Mouse (Mus musculus): ENCODE data around the gene Ppp1r36. TPM values are rescaled to one million over a fixed set of nuclear protein-coding genes. Genes with fewer than 3 reads are reported as not detected.

Ppp1r36 gene
- polyA plus RNA-seq, 1 experiment from 2014 or later: 0.51 TPM

GRCm38 (mm10) chr12:76385342-76385741 is 32.0 kb upstream of the Ppp1r36 start:
- Histone ChIP-seq H3K9ac (ENCODE audit: low read depth, low read length) (no peak overlapping the region), H3K4me2 (no peak overlapping the region), H3K27ac (ENCODE audit: low read depth, low read length) (no peak overlapping the region), H3K36me3 (ENCODE audit: control insufficient read depth, insufficient read depth, low read length) (peaks cover 15% of the 10 kb centered on the region; the same call in 1 of the 2 replicates), H3K9me3 (ENCODE audit: control insufficient read depth, low read length) (no peaks in the 10 kb centered on the region), H3K4me3 (ENCODE audit: low read depth, low read length) (no peak overlapping the region), H3K4me1 (replicated peaks; ENCODE audit: control insufficient read depth, insufficient read depth, low read length) (peaks cover 4% of the 10 kb centered on the region), H3K27me3 (replicated peaks; ENCODE audit: control insufficient read depth, insufficient read depth, low read length) (no peaks in the 10 kb centered on the region)
- peak; percentile 26 for DNase-seq (ENCODE audit: low spot score)
- no peak for ATAC-seq (replicated peaks; ENCODE audit: low FRiP score)
- 91% methylated on average over 8 of the region's 8 CpGs for WGBS

GRCm38 (mm10) chr12:76388794-76389193 is 28.5 kb upstream of the Ppp1r36 start:
- Histone ChIP-seq H3K36me3 (ENCODE audit: control insufficient read depth, insufficient read depth, low read length) (peaks cover 15% of the 10 kb centered on the region; the same call in 1 of the 2 replicates), H3K27ac (ENCODE audit: low read depth, low read length) (no peak overlapping the region), H3K9me3 (ENCODE audit: control insufficient read depth, low read length) (no peaks in the 10 kb centered on the region), H3K9ac (ENCODE audit: low read depth, low read length) (no peak overlapping the region), H3K4me1 (replicated peaks; ENCODE audit: control insufficient read depth, insufficient read depth, low read length) (peaks cover 15% of the 10 kb centered on the region), H3K4me3 (ENCODE audit: low read depth, low read length) (no peak overlapping the region), H3K27me3 (replicated peaks; ENCODE audit: control insufficient read depth, insufficient read depth, low read length) (no peaks in the 10 kb centered on the region), H3K4me2 (no peak overlapping the region)
- DNase-seq (ENCODE audit: low spot score) (peak; percentile 25), ATAC-seq (replicated peaks; ENCODE audit: low FRiP score) (no peak)
- 80% methylated on average over 11 of the region's 11 CpGs for WGBS

GRCm38 (mm10) chr12:76391595-76392271 is 25.6 kb upstream of the Ppp1r36 start:
- DNase-seq (ENCODE audit: low spot score) (peak; percentile 25), ATAC-seq (replicated peaks; ENCODE audit: low FRiP score) (peak; percentile 95)
- peak overlapping the region; percentile 5; the same call in 1 of the 2 replicates for H3K4me2 ChIP-seq
- H3K9me3 ChIP-seq (ENCODE audit: control insufficient read depth, low read length): no peaks in the 10 kb centered on the region
- H3K4me3 ChIP-seq (ENCODE audit: low read depth, low read length): no peak overlapping the region
- peaks cover 6% of the 10 kb centered on the region; the same call in 1 of the 2 replicates for H3K36me3 ChIP-seq (ENCODE audit: control insufficient read depth, insufficient read depth, low read length)
- no peak overlapping the region for H3K9ac ChIP-seq (ENCODE audit: low read depth, low read length)
- WGBS: 54% methylated on average over 3 of the region's 3 CpGs
- no peaks in the 10 kb centered on the region for H3K27me3 ChIP-seq (replicated peaks; ENCODE audit: control insufficient read depth, insufficient read depth, low read length)
- peaks cover 15% of the 10 kb centered on the region for H3K4me1 ChIP-seq (replicated peaks; ENCODE audit: control insufficient read depth, insufficient read depth, low read length)
- H3K27ac ChIP-seq (ENCODE audit: low read depth, low read length): no peak overlapping the region

GRCm38 (mm10) chr12:76392979-76393378 is 24.4 kb upstream of the Ppp1r36 start:
- Histone ChIP-seq H3K9ac (ENCODE audit: low read depth, low read length) (no peak overlapping the region), H3K36me3 (ENCODE audit: control insufficient read depth, insufficient read depth, low read length) (peaks cover 6% of the 10 kb centered on the region; the same call in 1 of the 2 replicates), H3K4me2 (no peak overlapping the region), H3K4me1 (replicated peaks; ENCODE audit: control insufficient read depth, insufficient read depth, low read length) (peaks cover 15% of the 10 kb centered on the region), H3K4me3 (ENCODE audit: low read depth, low read length) (no peak overlapping the region), H3K27me3 (replicated peaks; ENCODE audit: control insufficient read depth, insufficient read depth, low read length) (no peaks in the 10 kb centered on the region), H3K9me3 (ENCODE audit: control insufficient read depth, low read length) (no peaks in the 10 kb centered on the region), H3K27ac (ENCODE audit: low read depth, low read length) (no peak overlapping the region)
- ATAC-seq (replicated peaks; ENCODE audit: low FRiP score) (no peak), DNase-seq (ENCODE audit: low spot score) (peak; percentile 10)
- WGBS: 78% methylated on average over 5 of the region's 5 CpGs

GRCm38 (mm10) chr12:76397281-76397680 is 20.1 kb upstream of the Ppp1r36 start:
- Histone ChIP-seq H3K9me3 (ENCODE audit: control insufficient read depth, low read length) (no peaks in the 10 kb centered on the region), H3K4me2 (no peak overlapping the region), H3K9ac (ENCODE audit: low read depth, low read length) (no peak overlapping the region), H3K4me1 (replicated peaks; ENCODE audit: control insufficient read depth, insufficient read depth, low read length) (no peaks in the 10 kb centered on the region), H3K36me3 (ENCODE audit: control insufficient read depth, insufficient read depth, low read length) (no peaks in the 10 kb centered on the region), H3K4me3 (ENCODE audit: low read depth, low read length) (no peak overlapping the region), H3K27ac (ENCODE audit: low read depth, low read length) (no peak overlapping the region), H3K27me3 (replicated peaks; ENCODE audit: control insufficient read depth, insufficient read depth, low read length) (no peaks in the 10 kb centered on the region)
- WGBS: 86% methylated on average over 5 of the region's 5 CpGs
- ATAC-seq (replicated peaks; ENCODE audit: low FRiP score) (no peak), DNase-seq (ENCODE audit: low spot score) (no peak)

- ATAC-seq (replicated peaks; ENCODE audit: low FRiP score) (no peak), DNase-seq (ENCODE audit: low spot score) (no peak)
- Histone ChIP-seq H3K27ac (ENCODE audit: low read depth, low read length) (no peak overlapping the region), H3K9ac (ENCODE audit: low read depth, low read length) (no peak overlapping the region), H3K4me1 (replicated peaks; ENCODE audit: control insufficient read depth, insufficient read depth, low read length) (peaks cover 15% of the 10 kb centered on the region), H3K4me2 (no peak overlapping the region), H3K9me3 (ENCODE audit: control insufficient read depth, low read length) (no peaks in the 10 kb centered on the region), H3K4me3 (ENCODE audit: low read depth, low read length) (no peak overlapping the region), H3K36me3 (ENCODE audit: control insufficient read depth, insufficient read depth, low read length) (no peaks in the 10 kb centered on the region), H3K27me3 (replicated peaks; ENCODE audit: control insufficient read depth, insufficient read depth, low read length) (peaks cover 21% of the 10 kb centered on the region)
- WGBS: 58% methylated on average over 3 of the region's 3 CpGs
Observed at GRCm38 (mm10) chr12:76401674-76402073, 15.7 kb upstream of the Ppp1r36 start.

- Histone ChIP-seq H3K27ac (ENCODE audit: low read depth, low read length) (peak overlapping the region; percentile 67), H3K9me3 (ENCODE audit: control insufficient read depth, low read length) (no peaks in the 10 kb centered on the region), H3K4me1 (replicated peaks; ENCODE audit: control insufficient read depth, insufficient read depth, low read length) (peaks cover 15% of the 10 kb centered on the region), H3K4me3 (ENCODE audit: low read depth, low read length) (peak overlapping the region; percentile 62), H3K36me3 (ENCODE audit: control insufficient read depth, insufficient read depth, low read length) (no peaks in the 10 kb centered on the region), H3K27me3 (replicated peaks; ENCODE audit: control insufficient read depth, insufficient read depth, low read length) (peaks cover 33% of the 10 kb centered on the region), H3K4me2 (peak overlapping the region; percentile 94), H3K9ac (ENCODE audit: low read depth, low read length) (peak overlapping the region; percentile 67)
- WGBS: 2% methylated on average over 50 of the region's 54 CpGs
- ATAC-seq (replicated peaks; ENCODE audit: low FRiP score) (peak; percentile 88), DNase-seq (ENCODE audit: low spot score) (peak; percentile 45)
Observed at GRCm38 (mm10) chr12:76402991-76403885, 14.1 kb upstream of the Ppp1r36 start.

- peak within 1 kb of the TSS; percentile 67 for H3K9ac ChIP-seq (ENCODE audit: low read depth, low read length)
- peaks cover 33% of the 10 kb centered on the region for H3K27me3 ChIP-seq (replicated peaks; ENCODE audit: control insufficient read depth, insufficient read depth, low read length)
- H3K36me3 ChIP-seq (ENCODE audit: control insufficient read depth, insufficient read depth, low read length): no peaks in the 10 kb centered on the region
- H3K4me1 ChIP-seq (replicated peaks; ENCODE audit: control insufficient read depth, insufficient read depth, low read length): peaks cover 15% of the 10 kb centered on the region
- H3K27ac ChIP-seq (ENCODE audit: low read depth, low read length): peak within 1 kb of the TSS; percentile 67
- DNase-seq (ENCODE audit: low spot score) (peak; percentile 98), ATAC-seq (replicated peaks; ENCODE audit: low FRiP score) (peak; percentile 95)
- under 1% methylated on average over 54 of the region's 54 CpGs for WGBS
- H3K4me3 ChIP-seq (ENCODE audit: low read depth, low read length): peak within 1 kb of the TSS; percentile 62
- H3K4me2 ChIP-seq: peak within 1 kb of the TSS; percentile 94
- no peaks in the 10 kb centered on the region for H3K9me3 ChIP-seq (ENCODE audit: control insufficient read depth, low read length)
Observed at GRCm38 (mm10) chr12:76403886-76404537, 13.3 kb upstream of the Ppp1r36 start, which contains the start of gene Hspa2. Gene Hspa2, plus strand, starts transcription at chr12:76404176.
